Mouse (Mus musculus): ENCODE results near the gene Kirrel3. TPM values are rescaled to one million over a fixed set of nuclear protein-coding genes. Genes with fewer than 3 reads are reported as not detected.

The Kirrel3 gene
- polyA plus RNA-seq, 1 experiment from 2014 or later, result 16.1 TPM

- 95% methylated on average over 6 of the region's 6 CpGs for WGBS
- H3K4me2 ChIP-seq (replicated peaks), result no peak overlapping the region
- H3K9me3 ChIP-seq (replicated peaks), result no peaks in the 10 kb centered on the region
- H3K27me3 ChIP-seq, result no peaks in the 10 kb centered on the region
- H3K4me1 ChIP-seq, result 0 out of 2 replicates have a peak, but pooled peaks cover 6% of the 10 kb centered on the region
- ATAC-seq (ENCODE audit: low FRiP score), result no peak
- no peaks in the 10 kb centered on the region for H3K36me3 ChIP-seq
- no peak overlapping the region for H3K27ac ChIP-seq
- H3K4me3 ChIP-seq, result no peak overlapping the region
- H3K9ac ChIP-seq, result no peak overlapping the region
Observed at GRCm38 (mm10) chr9:34612886-34613769, 127.4 kb downstream of the Kirrel3 start.

GRCm38 (mm10) chr9:34618099-34618498 lies 132.4 kb downstream of the Kirrel3 start:
- 62% methylated on average over 6 of the region's 6 CpGs for whole genome bisulfite sequencing
- no peaks in the 10 kb centered on the region for H3K9me3 ChIP-seq (replicated peaks)
- no peaks in the 10 kb centered on the region for H3K36me3 ChIP-seq
- ATAC-seq (ENCODE audit: low FRiP score), result no peak
- H3K9ac ChIP-seq, result no peak overlapping the region
- no peaks in the 10 kb centered on the region for H3K27me3 ChIP-seq
- H3K4me1 ChIP-seq, result 0 out of 2 replicates have a peak, but pooled peaks cover 6% of the 10 kb centered on the region
- H3K4me2 ChIP-seq (replicated peaks), result no peak overlapping the region
- no peak overlapping the region for H3K27ac ChIP-seq
- no peak overlapping the region for H3K4me3 ChIP-seq

- H3K27ac ChIP-seq, result no peak overlapping the region
- 71% methylated on average over 3 of the region's 3 CpGs for WGBS
- H3K9me3 ChIP-seq (replicated peaks), result no peaks in the 10 kb centered on the region
- no peak overlapping the region for H3K9ac ChIP-seq
- H3K4me2 ChIP-seq (replicated peaks), result no peak overlapping the region
- H3K36me3 ChIP-seq, result no peaks in the 10 kb centered on the region
- H3K4me3 ChIP-seq, result no peak overlapping the region
- 0 out of 2 replicates have a peak, but pooled peaks have one; percentile 50 for ATAC-seq (ENCODE audit: low FRiP score)
- H3K4me1 ChIP-seq, result peaks cover 12% of the 10 kb centered on the region
- H3K27me3 ChIP-seq, result no peaks in the 10 kb centered on the region
Observed at GRCm38 (mm10) chr9:34619913-34620312, 134.2 kb downstream of the Kirrel3 start.

GRCm38 (mm10) chr9:34623526-34623925 lies 137.8 kb downstream of the Kirrel3 start:
- 63% methylated on average over 5 of the region's 5 CpGs for WGBS
- Histone ChIP-seq H3K4me2 (replicated peaks) (no peak overlapping the region), H3K4me3 (no peak overlapping the region), H3K4me1 (peaks cover 6% of the 10 kb centered on the region), H3K9me3 (replicated peaks) (no peaks in the 10 kb centered on the region), H3K27me3 (no peaks in the 10 kb centered on the region), H3K9ac (no peak overlapping the region), H3K27ac (no peak overlapping the region), H3K36me3 (no peaks in the 10 kb centered on the region)
- ATAC-seq (ENCODE audit: low FRiP score), result no peak

GRCm38 (mm10) chr9:34624021-34624420 lies 138.3 kb downstream of the Kirrel3 start:
- H3K4me2 ChIP-seq (replicated peaks), result no peak overlapping the region
- H3K9ac ChIP-seq, result no peak overlapping the region
- H3K4me1 ChIP-seq, result peaks cover 6% of the 10 kb centered on the region
- H3K9me3 ChIP-seq (replicated peaks), result no peaks in the 10 kb centered on the region
- no peak overlapping the region for H3K4me3 ChIP-seq
- H3K27me3 ChIP-seq, result no peaks in the 10 kb centered on the region
- no peak for ATAC-seq (ENCODE audit: low FRiP score)
- no peaks in the 10 kb centered on the region for H3K36me3 ChIP-seq
- 69% methylated on average over 2 of the region's 2 CpGs for WGBS
- no peak overlapping the region for H3K27ac ChIP-seq

- WGBS, result 73% methylated on average over 3 of the region's 3 CpGs
- no peak for ATAC-seq (ENCODE audit: low FRiP score)
- no peak overlapping the region for H3K27ac ChIP-seq
Observed at GRCm38 (mm10) chr9:34628841-34629240, 143.1 kb downstream of the Kirrel3 start.

GRCm38 (mm10) chr9:34635696-34636095 lies 150.0 kb downstream of the Kirrel3 start:
- Histone ChIP-seq H3K36me3 (no peaks in the 10 kb centered on the region), H3K4me3 (no peak overlapping the region), H3K9ac (no peak overlapping the region), H3K27ac (no peak overlapping the region), H3K9me3 (replicated peaks) (no peaks in the 10 kb centered on the region), H3K4me2 (replicated peaks) (no peak overlapping the region), H3K27me3 (no peaks in the 10 kb centered on the region), H3K4me1 (no peaks in the 10 kb centered on the region)
- no peak for ATAC-seq (ENCODE audit: low FRiP score)
- 82% methylated on average over 6 of the region's 6 CpGs for WGBS

More at GRCm38 (mm10) chr9:34628841-34629240, 143.1 kb downstream of the Kirrel3 start:
- Histone ChIP-seq H3K4me3 (no peak overlapping the region), H3K27me3 (no peaks in the 10 kb centered on the region), H3K9me3 (replicated peaks) (no peaks in the 10 kb centered on the region), H3K4me1 (no peaks in the 10 kb centered on the region; the same call in 1 of the 2 replicates), H3K4me2 (replicated peaks) (no peak overlapping the region), H3K9ac (no peak overlapping the region), H3K36me3 (no peaks in the 10 kb centered on the region)

GRCm38 (mm10) chr9:34643917-34644316 lies 158.2 kb downstream of the Kirrel3 start:
- H3K9me3 ChIP-seq (replicated peaks), result no peaks in the 10 kb centered on the region
- H3K4me2 ChIP-seq (replicated peaks), result no peak overlapping the region
- no peak overlapping the region for H3K9ac ChIP-seq
- H3K4me1 ChIP-seq, result peaks cover 8% of the 10 kb centered on the region; the same call in 1 of the 2 replicates
- H3K27me3 ChIP-seq, result no peaks in the 10 kb centered on the region
- no peak for ATAC-seq (ENCODE audit: low FRiP score)
- 31% methylated on average over 3 of the region's 3 CpGs for WGBS
- H3K36me3 ChIP-seq, result no peaks in the 10 kb centered on the region
- no peak overlapping the region for H3K4me3 ChIP-seq
- no peak overlapping the region for H3K27ac ChIP-seq

- Histone ChIP-seq H3K4me3 (no peak overlapping the region), H3K9me3 (replicated peaks) (no peaks in the 10 kb centered on the region), H3K27ac (no peak overlapping the region), H3K4me1 (peaks cover 8% of the 10 kb centered on the region; the same call in 1 of the 2 replicates), H3K9ac (no peak overlapping the region), H3K36me3 (no peaks in the 10 kb centered on the region), H3K27me3 (no peaks in the 10 kb centered on the region), H3K4me2 (replicated peaks) (no peak overlapping the region)
- no peak for ATAC-seq (ENCODE audit: low FRiP score)
- 75% methylated on average over 8 of the region's 8 CpGs for WGBS
Observed at GRCm38 (mm10) chr9:34644392-34644791, 158.7 kb downstream of the Kirrel3 start.

- Histone ChIP-seq H3K27ac (no peak overlapping the region), H3K9me3 (replicated peaks) (no peaks in the 10 kb centered on the region), H3K36me3 (no peaks in the 10 kb centered on the region), H3K4me3 (no peak overlapping the region), H3K27me3 (no peaks in the 10 kb centered on the region), H3K4me1 (peaks cover 8% of the 10 kb centered on the region; the same call in 1 of the 2 replicates), H3K9ac (no peak overlapping the region), H3K4me2 (replicated peaks) (no peak overlapping the region)
- WGBS, result 69% methylated on average over 9 of the region's 9 CpGs
- no peak for ATAC-seq (ENCODE audit: low FRiP score)
Observed at GRCm38 (mm10) chr9:34646831-34647230, 161.1 kb downstream of the Kirrel3 start.

GRCm38 (mm10) chr9:34652278-34652677 lies 166.6 kb downstream of the Kirrel3 start:
- H3K27me3 ChIP-seq, result no peaks in the 10 kb centered on the region
- no peak for ATAC-seq (ENCODE audit: low FRiP score)
- no peaks in the 10 kb centered on the region for H3K9me3 ChIP-seq (replicated peaks)
- WGBS, result 57% methylated on average over 3 of the region's 3 CpGs
- no peak overlapping the region for H3K27ac ChIP-seq
- H3K4me2 ChIP-seq (replicated peaks), result no peak overlapping the region
- H3K9ac ChIP-seq, result no peak overlapping the region
- no peak overlapping the region for H3K4me3 ChIP-seq
- no peaks in the 10 kb centered on the region for H3K36me3 ChIP-seq
- H3K4me1 ChIP-seq, result 0 out of 2 replicates have a peak, but pooled peaks cover 2% of the 10 kb centered on the region

GRCm38 (mm10) chr9:34653141-34653540 lies 167.4 kb downstream of the Kirrel3 start:
- H3K36me3 ChIP-seq, result no peaks in the 10 kb centered on the region
- no peak overlapping the region for H3K27ac ChIP-seq
- H3K9me3 ChIP-seq (replicated peaks), result no peaks in the 10 kb centered on the region
- no peak overlapping the region for H3K4me2 ChIP-seq (replicated peaks)
- 83% methylated on average over 1 of the region's 1 CpGs for WGBS
- H3K27me3 ChIP-seq, result no peaks in the 10 kb centered on the region
- H3K4me3 ChIP-seq, result no peak overlapping the region
- ATAC-seq (ENCODE audit: low FRiP score), result no peak
- 0 out of 2 replicates have a peak, but pooled peaks cover 2% of the 10 kb centered on the region for H3K4me1 ChIP-seq
- H3K9ac ChIP-seq, result no peak overlapping the region
